Mouse (Mus musculus): Measurements from ENCODE around the gene Cacnb4.

GRCm38 (mm10) chr2:52547331-52547730 lies 129.3 kb downstream of the Cacnb4 start:
- TF ChIP-seq POLR2A (IDR thresholded peaks at IDR 0.05; ENCODE audit: low read depth, low read length) = no peak
- TF ChIP-seq CTCF (IDR thresholded peaks at IDR 0.05; ENCODE audit: extremely low read depth, insufficient read depth, insufficient read length, insufficient replicate concordance) = no peak
